Comparison of ENCODE assay signal across 22 mouse cellular contexts in genomic region chr1:116455115-116455717, GRCm38 (mm10).
DNase-seq lines count a peak whose midpoint lies in the region; ATAC-seq and TF ChIP-seq lines count a peak whose summit lies in the region.
"Had no signal": no experiment of that assay in that cellular context is flagged by ENCODE, and none has a peak within 500 bp of the region (broad histone marks: within the 10 kb centered on the region; RNA-seq: fewer than 3 reads in every experiment).

No protein-coding gene starts in this region.

- H3K9me3 ChIP-seq in forebrain, embryonic 12.5 days, result no peaks in the 10 kb centered on the region
- H3K9me3 ChIP-seq in forebrain, postnatal 0 days (ENCODE audit: low read length), result no peaks in the 10 kb centered on the region
- no peaks in the 10 kb centered on the region for H3K9me3 ChIP-seq in midbrain, embryonic 16.5 days (replicated peaks; ENCODE audit: control insufficient read depth, low read length, poor library complexity, severe bottlenecking)
- no peaks in the 10 kb centered on the region for H3K9me3 ChIP-seq in midbrain, embryonic 11.5 days (ENCODE audit: control insufficient read depth, low read length)
- no peaks in the 10 kb centered on the region for H3K9me3 ChIP-seq in hindbrain, embryonic 16.5 days (ENCODE audit: control insufficient read depth, low read length)
- H3K9me3 ChIP-seq: heart, embryonic 13.5 days; intestine, embryonic 15.5 days; limb, embryonic 10.5 days had no signal

- TF ChIP-seq CTCF in forebrain, postnatal 0 days (IDR thresholded peaks at IDR 0.05; ENCODE audit: low read depth), result no peak

- H3K4me2 ChIP-seq in forebrain, embryonic 12.5 days, result no peak overlapping the region
- H3K4me2 ChIP-seq in forebrain, postnatal 0 days (ENCODE audit: low read depth), result no peak overlapping the region
- no peak overlapping the region for H3K4me2 ChIP-seq in midbrain, embryonic 16.5 days (ENCODE audit: low read length)
- H3K4me2 ChIP-seq in midbrain, embryonic 11.5 days, result no peak overlapping the region
- H3K4me2 ChIP-seq in hindbrain, embryonic 16.5 days (ENCODE audit: low read length), result no peak overlapping the region
- H3K4me2 ChIP-seq: heart, embryonic 13.5 days; intestine, embryonic 15.5 days had no signal

- no peaks in the 10 kb centered on the region for H3K27me3 ChIP-seq in forebrain, embryonic 12.5 days
- H3K27me3 ChIP-seq in forebrain, postnatal 0 days (ENCODE audit: insufficient read depth, low read length), result no peaks in the 10 kb centered on the region
- no peaks in the 10 kb centered on the region for H3K27me3 ChIP-seq in midbrain, embryonic 16.5 days (ENCODE audit: control insufficient read depth, insufficient read depth, low read depth, low read length)
- no peaks in the 10 kb centered on the region for H3K27me3 ChIP-seq in midbrain, embryonic 11.5 days (ENCODE audit: control insufficient read depth, insufficient read depth, low read length)
- no peaks in the 10 kb centered on the region for H3K27me3 ChIP-seq in hindbrain, embryonic 16.5 days (replicated peaks; ENCODE audit: control insufficient read depth, insufficient read depth, low read length)
- H3K27me3 ChIP-seq: heart, embryonic 13.5 days; intestine, embryonic 15.5 days; megakaryocyte, embryonic 14.5 days had no signal

- no peak overlapping the region for H3K4me3 ChIP-seq in forebrain, embryonic 12.5 days (replicated peaks)
- H3K4me3 ChIP-seq in forebrain, postnatal 0 days (ENCODE audit: low read depth, low read length), result no peak overlapping the region
- no peak overlapping the region for H3K4me3 ChIP-seq in midbrain, embryonic 16.5 days (ENCODE audit: low read depth, low read length)
- H3K4me3 ChIP-seq in midbrain, embryonic 11.5 days (ENCODE audit: low read depth, low read length), result no peak overlapping the region
- H3K4me3 ChIP-seq in hindbrain, embryonic 16.5 days (ENCODE audit: low read length), result no peak overlapping the region
- H3K4me3 ChIP-seq: heart, embryonic 13.5 days; intestine, embryonic 15.5 days; limb, embryonic 10.5 days; megakaryocyte, embryonic 14.5 days had no signal

- no peaks in the 10 kb centered on the region for H3K4me1 ChIP-seq in forebrain, embryonic 12.5 days
- no peaks in the 10 kb centered on the region for H3K4me1 ChIP-seq in forebrain, postnatal 0 days (ENCODE audit: insufficient read depth)
- no peaks in the 10 kb centered on the region for H3K4me1 ChIP-seq in midbrain, embryonic 16.5 days (ENCODE audit: control insufficient read depth, insufficient read depth, low read length)
- H3K4me1 ChIP-seq in midbrain, embryonic 11.5 days (ENCODE audit: control insufficient read depth, insufficient read depth, low read length), result no peaks in the 10 kb centered on the region
- no peaks in the 10 kb centered on the region for H3K4me1 ChIP-seq in hindbrain, embryonic 16.5 days (ENCODE audit: control insufficient read depth, insufficient read depth, low read depth, low read length)
- H3K4me1 ChIP-seq: heart, embryonic 13.5 days; intestine, embryonic 15.5 days; limb, embryonic 10.5 days; megakaryocyte, embryonic 14.5 days had no signal

- peak; percentile 30; the same call in 1 of the 2 replicates for ATAC-seq in forebrain, embryonic 12.5 days (ENCODE audit: low FRiP score)
- no peak; the same call in 1 of the 2 replicates for ATAC-seq in forebrain, postnatal 0 days
- ATAC-seq in midbrain, embryonic 16.5 days, result 0 out of 2 replicates have a peak, but pooled peaks have one; percentile 28
- ATAC-seq in midbrain, embryonic 11.5 days (ENCODE audit: low FRiP score), result no peak
- ATAC-seq in hindbrain, embryonic 16.5 days, result peak; percentile 86
- ATAC-seq: intestine, embryonic 15.5 days; liver, postnatal 0 days had no signal

- H3K36me3 ChIP-seq in forebrain, embryonic 12.5 days (replicated peaks), result no peaks in the 10 kb centered on the region
- H3K36me3 ChIP-seq in forebrain, postnatal 0 days (ENCODE audit: insufficient read depth), result no peaks in the 10 kb centered on the region
- H3K36me3 ChIP-seq in midbrain, embryonic 16.5 days (ENCODE audit: control insufficient read depth, insufficient read depth, low read length), result no peaks in the 10 kb centered on the region
- H3K36me3 ChIP-seq in midbrain, embryonic 11.5 days (ENCODE audit: control insufficient read depth, insufficient read depth, low read length), result no peaks in the 10 kb centered on the region
- no peaks in the 10 kb centered on the region for H3K36me3 ChIP-seq in hindbrain, embryonic 16.5 days (ENCODE audit: control insufficient read depth, insufficient read depth, low read length)
- H3K36me3 ChIP-seq: heart, embryonic 13.5 days; intestine, embryonic 15.5 days; limb, embryonic 10.5 days had no signal

- WGBS in forebrain, embryonic 12.5 days, result 46% methylated on average over 4 of the region's 4 CpGs
- WGBS in forebrain, postnatal 0 days, result 35% methylated on average over 4 of the region's 4 CpGs
- 56% methylated on average over 4 of the region's 4 CpGs for WGBS in midbrain, embryonic 16.5 days
- 78% methylated on average over 4 of the region's 4 CpGs for WGBS in midbrain, embryonic 11.5 days
- 44% methylated on average over 4 of the region's 4 CpGs for WGBS in hindbrain, embryonic 16.5 days

- DNase-seq in forebrain, postnatal 0 days, result no peak
- no peak for DNase-seq in midbrain, embryonic 11.5 days (ENCODE audit: low spot score, missing footprints)
- DNase-seq in retina, postnatal 7 days (ENCODE audit: low read depth, low spot score), result peak; percentile 2
- no peak for DNase-seq in thymus, postnatal 36 days
- no peak for DNase-seq in right cerebral cortex, adult 2 months (ENCODE audit: low spot score in 2 of 2)
- DNase-seq: adrenal gland, adult 2 months; B cell, adult 2 months; embryo, embryonic 11 days; heart, adult 11 months; heart, postnatal 36 days; kidney, adult 9 months; kidney, postnatal 25 days; liver, postnatal 0 days; lung, postnatal 10 days; right cerebral cortex, adult 18-20 months had no signal

- no peak overlapping the region for H3K9ac ChIP-seq in forebrain, embryonic 12.5 days
- H3K9ac ChIP-seq in forebrain, postnatal 0 days, result no peak overlapping the region
- H3K9ac ChIP-seq in midbrain, embryonic 16.5 days (ENCODE audit: low read depth, low read length), result no peak overlapping the region
- no peak overlapping the region for H3K9ac ChIP-seq in midbrain, embryonic 11.5 days (ENCODE audit: low read length)
- H3K9ac ChIP-seq in hindbrain, embryonic 16.5 days (ENCODE audit: low read depth, low read length), result no peak overlapping the region
- H3K9ac ChIP-seq: heart, embryonic 13.5 days; intestine, embryonic 15.5 days; liver, postnatal 0 days had no signal

- H3K27ac ChIP-seq in forebrain, embryonic 12.5 days, result no peak overlapping the region
- no peak overlapping the region for H3K27ac ChIP-seq in forebrain, postnatal 0 days (ENCODE audit: low read depth, low read length)
- no peak overlapping the region for H3K27ac ChIP-seq in midbrain, embryonic 16.5 days (ENCODE audit: low read length)
- no peak overlapping the region for H3K27ac ChIP-seq in midbrain, embryonic 11.5 days (ENCODE audit: low read depth, low read length)
- H3K27ac ChIP-seq in hindbrain, embryonic 16.5 days (ENCODE audit: low read depth, low read length), result no peak overlapping the region
- H3K27ac ChIP-seq: heart, embryonic 13.5 days; intestine, embryonic 15.5 days; limb, embryonic 10.5 days had no signal

Comparison
In these comparisons a context has a peak if more than half of its experiments do, and no peak if none do; other contexts are left out.
1. ATAC-seq: peak in forebrain, embryonic 12.5 days (single experiment), midbrain, embryonic 16.5 days (single experiment) and hindbrain, embryonic 16.5 days (single experiment); none in forebrain, postnatal 0 days (single experiment) and midbrain, embryonic 11.5 days (single experiment).